Mouse (Mus musculus) lung, postnatal 0 days (tissue): Measurements from ENCODE around the gene Ube2f.

Experiments used
- CTCF ChIP-seq: IDR thresholded peaks from 2 replicates; pipeline ENCODE4 v1.5.1; 2016; ENCODE audit warnings: antibody characterized with exemption, mild to moderate bottlenecking
- EP300 ChIP-seq: IDR thresholded peaks from 2 replicates; pipeline ENCODE4 v1.6.1; 2016; ENCODE audit warnings: antibody characterized with exemption, mild to moderate bottlenecking, control low read depth

- TF ChIP-seq CTCF (no peak), EP300 (no peak)
Observed at GRCm38 (mm10) chr1:91248970-91249369, 1.1 kb upstream of the Ube2f start.
